7 mouse cellular contexts compared by ENCODE assay signal in the genomic region with DNA sequence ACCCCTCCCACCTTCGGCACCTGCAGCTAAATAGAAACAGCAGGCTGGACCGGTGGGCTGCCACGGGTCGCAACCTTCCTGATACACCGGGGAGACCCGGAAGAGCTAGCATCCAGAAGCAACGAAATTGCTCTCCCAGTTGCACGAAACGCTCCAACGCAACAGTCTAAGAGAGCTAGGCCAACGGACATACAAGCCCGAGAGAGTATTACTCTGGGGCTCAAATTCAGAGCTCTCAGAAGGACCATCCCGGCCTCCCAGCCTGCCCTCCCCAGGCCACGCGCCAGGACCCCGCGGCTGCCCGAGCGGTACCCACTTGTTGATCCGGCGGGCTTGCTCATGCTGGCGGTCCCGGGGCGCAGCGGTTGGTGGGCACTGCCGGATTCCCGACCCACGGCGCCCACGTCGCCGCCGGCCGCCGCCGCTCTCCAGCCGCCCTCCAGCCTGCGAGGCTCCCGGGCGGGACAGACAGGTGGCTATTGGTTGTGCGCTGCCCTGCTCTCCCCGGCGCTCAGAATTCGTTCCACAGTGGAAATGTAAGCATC. TPM values are rescaled to one million over a fixed set of nuclear protein-coding genes. Genes with fewer than 3 reads are reported as not detected.
DNase-seq lines count a peak whose midpoint lies in the region; ATAC-seq and TF ChIP-seq lines count a peak whose summit lies in the region.

No protein-coding gene starts in this region.

- no peaks in the 10 kb centered on the region for H3K9me3 ChIP-seq in embryonic facial prominence, embryonic 11.5 days (replicated peaks; ENCODE audit: control insufficient read depth, low read length)
- H3K9me3 ChIP-seq in forebrain, embryonic 16.5 days (ENCODE audit: control insufficient read depth, low read length) = no peaks in the 10 kb centered on the region
- no peaks in the 10 kb centered on the region for H3K9me3 ChIP-seq in midbrain, embryonic 13.5 days

- peaks cover 80% of the 10 kb centered on the region for H3K27me3 ChIP-seq in embryonic facial prominence, embryonic 11.5 days (ENCODE audit: control insufficient read depth, insufficient read depth, low read length)
- no peaks in the 10 kb centered on the region; the same call in 1 of the 2 replicates for H3K27me3 ChIP-seq in forebrain, embryonic 16.5 days (replicated peaks; ENCODE audit: control insufficient read depth, insufficient read depth, low read length)
- H3K27me3 ChIP-seq in midbrain, embryonic 13.5 days = peaks cover 93% of the 10 kb centered on the region

- H3K9ac ChIP-seq in embryonic facial prominence, embryonic 11.5 days (replicated peaks; ENCODE audit: low read length) = peak overlapping the region; percentile 53
- peak overlapping the region; percentile 64 for H3K9ac ChIP-seq in forebrain, embryonic 16.5 days (replicated peaks; ENCODE audit: low read depth, low read length)
- H3K9ac ChIP-seq in midbrain, embryonic 13.5 days (replicated peaks) = peak overlapping the region; percentile 70

- H3K4me3 ChIP-seq in layer of hippocampus, adult 2 months = peak overlapping the region; percentile 55
- H3K4me3 ChIP-seq in embryonic facial prominence, embryonic 11.5 days (ENCODE audit: low read depth, low read length) = peak overlapping the region; percentile 30
- peak overlapping the region; percentile 48 for H3K4me3 ChIP-seq in forebrain, embryonic 16.5 days (replicated peaks; ENCODE audit: low read length)
- H3K4me3 ChIP-seq in midbrain, embryonic 13.5 days (replicated peaks) = peak overlapping the region; percentile 49

- H3K36me3 ChIP-seq in embryonic facial prominence, embryonic 11.5 days (replicated peaks; ENCODE audit: control insufficient read depth, insufficient read depth, low read depth, low read length) = no peaks in the 10 kb centered on the region
- no peaks in the 10 kb centered on the region for H3K36me3 ChIP-seq in forebrain, embryonic 16.5 days (ENCODE audit: control insufficient read depth, insufficient read depth)
- H3K36me3 ChIP-seq in midbrain, embryonic 13.5 days = no peaks in the 10 kb centered on the region

- H3K27ac ChIP-seq in layer of hippocampus, adult 2 months = peak overlapping the region; percentile 85
- no peak overlapping the region for H3K27ac ChIP-seq in embryonic facial prominence, embryonic 11.5 days (replicated peaks; ENCODE audit: low read depth, low read length)
- H3K27ac ChIP-seq in forebrain, embryonic 16.5 days (ENCODE audit: low read length) = peak overlapping the region; percentile 38; the same call in 1 of the 2 replicates
- H3K27ac ChIP-seq in midbrain, embryonic 13.5 days = 0 out of 2 replicates have a peak overlapping the region, but pooled peaks have one; percentile 35

- peak overlapping the region; percentile 8; the same call in 1 of the 2 replicates for H3K4me2 ChIP-seq in embryonic facial prominence, embryonic 11.5 days (ENCODE audit: low read depth, low read length)
- H3K4me2 ChIP-seq in forebrain, embryonic 16.5 days (ENCODE audit: low read length) = peak overlapping the region; percentile 89
- H3K4me2 ChIP-seq in midbrain, embryonic 13.5 days (replicated peaks) = peak overlapping the region; percentile 63

- WGBS in embryonic facial prominence, embryonic 11.5 days = 0% methylated on average over 44 of the region's 44 CpGs
- under 1% methylated on average over 44 of the region's 44 CpGs for WGBS in forebrain, embryonic 16.5 days
- WGBS in midbrain, embryonic 13.5 days = under 1% methylated on average over 44 of the region's 44 CpGs

- H3K4me1 ChIP-seq in embryonic facial prominence, embryonic 11.5 days (ENCODE audit: control insufficient read depth, insufficient read depth, low read length) = no peaks in the 10 kb centered on the region; the same call in none of the 2 replicates
- H3K4me1 ChIP-seq in forebrain, embryonic 16.5 days (replicated peaks; ENCODE audit: control insufficient read depth, insufficient read depth, low read length) = peaks cover 70% of the 10 kb centered on the region
- H3K4me1 ChIP-seq in midbrain, embryonic 13.5 days (replicated peaks) = peaks cover 74% of the 10 kb centered on the region

- TF ChIP-seq CTCF in layer of hippocampus, adult 2 months (conservative IDR thresholded peaks at IDR 0.05) = no peak

- no peak for ATAC-seq in embryonic facial prominence, embryonic 11.5 days (replicated peaks; ENCODE audit: insufficient number of reproducible peaks, low FRiP score, low TSS enrichment, low read depth)
- ATAC-seq in forebrain, embryonic 16.5 days = no peak
- no peak for ATAC-seq in midbrain, embryonic 13.5 days
- ATAC-seq in CD4-positive, CD25-positive, alpha-beta regulatory T cell, adult 4 months = no peak

- no peak for DNase-seq in layer of hippocampus, adult 2 months (ENCODE audit: low spot score in 2 of 2)
- no peak for DNase-seq in layer of hippocampus, postnatal 25 days (ENCODE audit: extremely low spot score in 1 of 2, low spot score in 1 of 2)
- no peak for DNase-seq in embryonic facial prominence, embryonic 11.5 days (ENCODE audit: low spot score)
- DNase-seq in thymus, postnatal 36 days = no peak

RNA-seq across cellular contexts. Expression of a gene that starts 0.8 kb away (rescaled TPM):
- 10 to 100 TPM; 13.7 to 15.2 TPM for total RNA-seq in layer of hippocampus, adult 2 months (2021)
- 10 to 100 TPM; 14.6 to 16.6 TPM for total RNA-seq in layer of hippocampus, postnatal 25 days (2021)
- 8.6 and 11.8 TPM in 2 replicates for polyA plus RNA-seq in embryonic facial prominence, embryonic 11.5 days (2014; fragmentation: Nextera tagmentation; extraction: Ambion mirVana)
- polyA plus RNA-seq in forebrain, embryonic 16.5 days (2015; fragmentation: Nextera tagmentation; extraction: Ambion mirVana) = 31.2 and 33.8 TPM in 2 replicates
- 14.8 and 16.9 TPM in 2 replicates for polyA plus RNA-seq in midbrain, embryonic 13.5 days (2015; fragmentation: Nextera tagmentation; extraction: Ambion mirVana)
- polyA plus RNA-seq in CD4-positive, CD25-positive, alpha-beta regulatory T cell, adult 4 months (2017; shearing (Covaris generic)) = not detected

RNA-seq across cellular contexts. Expression of a gene that starts 1.0 kb away (rescaled TPM):
- total RNA-seq in layer of hippocampus, adult 2 months (2021) = 10 to 100 TPM; 53.0 to 54.7 TPM
- total RNA-seq in layer of hippocampus, postnatal 25 days (2021) = 10 to 100 TPM; 54.3 to 56.1 TPM
- 15.5 and 16.0 TPM in 2 replicates for polyA plus RNA-seq in embryonic facial prominence, embryonic 11.5 days (2014; fragmentation: Nextera tagmentation; extraction: Ambion mirVana)
- 44.9 and 49.3 TPM in 2 replicates for polyA plus RNA-seq in forebrain, embryonic 16.5 days (2015; fragmentation: Nextera tagmentation; extraction: Ambion mirVana)
- polyA plus RNA-seq in midbrain, embryonic 13.5 days (2015; fragmentation: Nextera tagmentation; extraction: Ambion mirVana) = 35.6 and 37.4 TPM in 2 replicates
- 10 to 100 TPM; 39.9 TPM for polyA plus RNA-seq in CD4-positive, CD25-positive, alpha-beta regulatory T cell, adult 4 months (2017; shearing (Covaris generic))

Comparison
In these comparisons a context has a peak if more than half of its experiments do, and no peak if none do; other contexts are left out.
1. H3K4me2 ChIP-seq: peak in every context shown above with its lines; median percentile 89 in forebrain, embryonic 16.5 days; 63 in midbrain, embryonic 13.5 days; 8 in embryonic facial prominence, embryonic 11.5 days.